Mouse (Mus musculus): ENCODE measurements around the gene Olfr1426. TPM values are rescaled to one million over a fixed set of nuclear protein-coding genes. Genes with fewer than 3 reads are reported as not detected.

Gene Olfr1426
- polyA plus RNA-seq, 1 experiment from 2014 or later = not detected

DNA sequence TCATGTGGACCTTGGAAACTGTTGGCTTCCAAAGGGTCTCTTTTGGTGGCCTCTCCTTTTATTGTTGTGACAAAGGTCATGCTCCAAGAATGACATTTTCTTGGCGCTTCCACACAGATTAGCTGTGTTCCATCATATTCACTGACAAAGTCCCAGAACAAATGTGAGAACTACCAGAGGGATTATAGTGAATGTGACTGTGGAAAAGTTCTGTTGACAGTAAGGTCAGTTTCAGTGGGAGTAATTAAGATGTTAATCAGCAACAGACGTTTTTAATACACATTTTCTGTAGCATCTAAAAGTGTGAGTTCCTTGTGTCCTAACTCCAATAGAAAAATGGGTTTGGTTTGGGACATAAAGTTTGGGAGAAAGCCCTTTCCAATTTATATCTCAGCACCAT is 50.6 kb downstream of the Olfr1426 start, which contains the start of gene Olfr1423:
Gene Olfr1423 (minus strand): TSS at position 101 of the 400 bp plus-strand sequence.
- 81% methylated on average over 2 of the region's 2 CpGs for WGBS
- Histone ChIP-seq H3K4me1 (no peaks in the 10 kb centered on the region), H3K9ac (replicated peaks) (no peak within 1 kb of the TSS), H3K27me3 (no peaks in the 10 kb centered on the region), H3K4me3 (no peak within 1 kb of the TSS), H3K36me3 (no peaks in the 10 kb centered on the region), H3K4me2 (replicated peaks) (no peak within 1 kb of the TSS), H3K27ac (replicated peaks) (no peak within 1 kb of the TSS), H3K9me3 (no peaks in the 10 kb centered on the region)
- ATAC-seq (replicated peaks) = no peak

DNA sequence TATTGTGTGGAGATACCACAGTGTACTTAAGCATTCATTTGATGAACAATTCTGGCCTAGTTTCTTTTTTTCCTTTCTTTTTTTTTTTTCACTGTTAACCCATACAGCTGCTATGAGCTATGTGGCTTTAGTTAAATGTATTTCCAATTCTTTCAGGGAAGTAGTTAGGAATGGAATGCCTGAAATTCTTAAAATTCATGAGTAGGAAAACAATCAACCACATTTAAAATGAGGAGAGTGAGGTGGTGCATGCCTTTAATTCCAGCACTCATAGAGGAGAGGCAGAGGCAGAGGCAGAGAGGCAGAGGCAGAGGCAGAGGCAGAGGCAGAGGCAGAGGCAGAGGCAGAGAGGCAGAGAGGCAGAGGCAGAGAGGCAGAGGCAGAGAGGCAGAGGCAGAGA is 54.1 kb downstream of the Olfr1426 start:
- Histone ChIP-seq H3K9ac (replicated peaks) (no peak overlapping the region), H3K27ac (replicated peaks) (no peak overlapping the region), H3K36me3 (no peaks in the 10 kb centered on the region), H3K27me3 (no peaks in the 10 kb centered on the region), H3K4me3 (no peak overlapping the region), H3K4me2 (replicated peaks) (no peak overlapping the region), H3K4me1 (no peaks in the 10 kb centered on the region), H3K9me3 (no peaks in the 10 kb centered on the region)
- no peak for ATAC-seq (replicated peaks)

Other genes starting within 250 kb of the Olfr1426 start
- not detected in 2 replicates for gene Olfr1418, start 230.9 kb downstream of the Olfr1426 start, polyA plus RNA-seq (2015; fragmentation: Nextera tagmentation; extraction: Ambion mirVana)
- gene Olfr1419, start 216.9 kb downstream of the Olfr1426 start, polyA plus RNA-seq (2015; fragmentation: Nextera tagmentation; extraction: Ambion mirVana) = not detected in 2 replicates
- not detected in 2 replicates for gene Olfr1420, start 205.4 kb downstream of the Olfr1426 start, polyA plus RNA-seq (2015; fragmentation: Nextera tagmentation; extraction: Ambion mirVana)
- 18.2 and 18.8 TPM in 2 replicates for gene Patl1, start 179.6 kb downstream of the Olfr1426 start, polyA plus RNA-seq (2015; fragmentation: Nextera tagmentation; extraction: Ambion mirVana)
- 4.3 and 4.9 TPM in 2 replicates for gene Osbp, start 126.1 kb downstream of the Olfr1426 start, polyA plus RNA-seq (2015; fragmentation: Nextera tagmentation; extraction: Ambion mirVana)
- not detected in 2 replicates for gene Olfr1423, start 50.7 kb downstream of the Olfr1426 start, polyA plus RNA-seq (2015; fragmentation: Nextera tagmentation; extraction: Ambion mirVana)
- gene Olfr1424, start 29.3 kb downstream of the Olfr1426 start, polyA plus RNA-seq (2015; fragmentation: Nextera tagmentation; extraction: Ambion mirVana) = not detected in 2 replicates
- gene Olfr1425, start 14.3 kb downstream of the Olfr1426 start, polyA plus RNA-seq (2015; fragmentation: Nextera tagmentation; extraction: Ambion mirVana) = not detected in 2 replicates
- gene Olfr1427, start 11.3 kb upstream of the Olfr1426 start, polyA plus RNA-seq (2015; fragmentation: Nextera tagmentation; extraction: Ambion mirVana) = not detected in 2 replicates
- gene Olfr1428, start 23.9 kb upstream of the Olfr1426 start, polyA plus RNA-seq (2015; fragmentation: Nextera tagmentation; extraction: Ambion mirVana) = not detected in 2 replicates
- not detected in 2 replicates for gene Olfr76, start 31.2 kb upstream of the Olfr1426 start, polyA plus RNA-seq (2015; fragmentation: Nextera tagmentation; extraction: Ambion mirVana)
- gene Olfr1555-ps1, start 78.1 kb upstream of the Olfr1426 start, polyA plus RNA-seq (2015; fragmentation: Nextera tagmentation; extraction: Ambion mirVana) = not detected in 2 replicates
- not detected in 2 replicates for gene Olfr1431, start 108.6 kb upstream of the Olfr1426 start, polyA plus RNA-seq (2015; fragmentation: Nextera tagmentation; extraction: Ambion mirVana)
- gene Olfr1432, start 140.6 kb upstream of the Olfr1426 start, polyA plus RNA-seq (2015; fragmentation: Nextera tagmentation; extraction: Ambion mirVana) = not detected in 2 replicates
- not detected in 2 replicates for gene Olfr262, start 149.6 kb upstream of the Olfr1426 start, polyA plus RNA-seq (2015; fragmentation: Nextera tagmentation; extraction: Ambion mirVana)
- gene Olfr235, start 169.0 kb upstream of the Olfr1426 start, polyA plus RNA-seq (2015; fragmentation: Nextera tagmentation; extraction: Ambion mirVana) = not detected in 2 replicates
- gene Olfr1434, start 187.8 kb upstream of the Olfr1426 start, polyA plus RNA-seq (2015; fragmentation: Nextera tagmentation; extraction: Ambion mirVana) = not detected in 2 replicates
- not detected in 2 replicates for gene Olfr1436, start 207.1 kb upstream of the Olfr1426 start, polyA plus RNA-seq (2015; fragmentation: Nextera tagmentation; extraction: Ambion mirVana)
- gene Olfr1437, start 233.1 kb upstream of the Olfr1426 start, polyA plus RNA-seq (2015; fragmentation: Nextera tagmentation; extraction: Ambion mirVana) = not detected in 2 replicates
- not detected in 2 replicates for gene Olfr1438-ps1, start 243.9 kb upstream of the Olfr1426 start, polyA plus RNA-seq (2015; fragmentation: Nextera tagmentation; extraction: Ambion mirVana)

All from forebrain, embryonic 15.5 days (tissue).